Comparison of ENCODE assay signal across 32 mouse cellular contexts in the genomic region with DNA sequence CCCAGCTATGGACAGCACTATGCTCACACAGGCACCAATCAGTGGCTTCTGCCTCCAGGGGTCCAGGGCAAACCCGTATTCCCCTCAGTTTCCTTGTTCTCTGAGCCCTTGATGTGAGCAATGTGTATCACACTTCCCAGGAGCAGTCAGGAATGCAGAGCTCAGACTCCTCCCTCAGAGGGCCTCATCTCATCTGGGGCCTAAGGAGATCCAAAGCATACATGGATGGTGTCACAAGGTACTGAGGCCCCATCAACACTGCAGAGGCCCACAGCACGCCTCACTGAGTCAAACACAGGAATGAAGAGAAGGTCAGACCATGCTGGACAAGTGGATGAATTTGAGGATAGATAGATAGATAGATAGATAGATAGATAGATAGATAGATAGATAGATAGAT. TPM values are rescaled to one million over a fixed set of nuclear protein-coding genes. Genes with fewer than 3 reads are reported as not detected.
DNase-seq lines count a peak whose midpoint lies in the region; ATAC-seq and TF ChIP-seq lines count a peak whose summit lies in the region.
"Had no signal": no experiment of that assay in that cellular context is flagged by ENCODE, and none has a peak within 500 bp of the region (broad histone marks: within the 10 kb centered on the region; RNA-seq: fewer than 3 reads in every experiment).

No protein-coding gene starts in this region.

- H3K4me2 ChIP-seq in intestine, embryonic 16.5 days (ENCODE audit: low read depth, low read length) = no peak overlapping the region
- H3K4me2 ChIP-seq: embryonic facial prominence, embryonic 13.5 days; embryonic facial prominence, embryonic 15.5 days; forebrain, embryonic 12.5 days had no signal

- H3K27ac ChIP-seq in heart, embryonic 10.5 days = no peak overlapping the region
- peak overlapping the region; percentile 7; the same call in 1 of the 2 replicates for H3K27ac ChIP-seq in bone marrow macrophage, adult 2 months (ENCODE audit: insufficient read depth, low read depth, low read length)
- no peak overlapping the region for H3K27ac ChIP-seq in intestine, embryonic 16.5 days (ENCODE audit: low read length)
- H3K27ac ChIP-seq in macrophage = peak overlapping the region; percentile 79; the same call in 1 of the 2 replicates
- H3K27ac ChIP-seq: embryonic facial prominence, embryonic 13.5 days; embryonic facial prominence, embryonic 15.5 days; forebrain, embryonic 10.5 days; forebrain, embryonic 12.5 days had no signal

- 60% methylated on average over 2 of the region's 2 CpGs for WGBS in heart, embryonic 10.5 days
- 51% methylated on average over 2 of the region's 2 CpGs for WGBS in intestine, embryonic 16.5 days
- WGBS in macrophage (ENCODE audit: missing documents) = 100% methylated on average over 2 of the region's 2 CpGs

- peaks cover 9% of the 10 kb centered on the region; the same call in 1 of the 2 replicates for H3K4me1 ChIP-seq in heart, embryonic 10.5 days
- peaks cover 15% of the 10 kb centered on the region for H3K4me1 ChIP-seq in bone marrow macrophage, adult 2 months (ENCODE audit: control insufficient read depth, insufficient read depth, low read length)
- no peaks in the 10 kb centered on the region for H3K4me1 ChIP-seq in intestine, embryonic 16.5 days (ENCODE audit: control insufficient read depth, insufficient read depth, low read length)
- H3K4me1 ChIP-seq: forebrain, embryonic 12.5 days had no signal

- no peak for TF ChIP-seq POLR2A in bone marrow macrophage, adult 2 months (IDR thresholded peaks at IDR 0.05; ENCODE audit: borderline replicate concordance, low read depth, low read length)

- H3K36me3 ChIP-seq in heart, embryonic 10.5 days = no peaks in the 10 kb centered on the region
- H3K36me3 ChIP-seq in intestine, embryonic 16.5 days (ENCODE audit: control insufficient read depth, insufficient read depth, low read length) = no peaks in the 10 kb centered on the region
- H3K36me3 ChIP-seq in macrophage (ENCODE audit: inconsistent target) = no peaks in the 10 kb centered on the region
- H3K36me3 ChIP-seq: embryonic facial prominence, embryonic 13.5 days; embryonic facial prominence, embryonic 15.5 days; forebrain, embryonic 10.5 days; forebrain, embryonic 12.5 days; G1E had no signal

- DNase-seq in heart, adult 11 months = peak; percentile 80
- DNase-seq in heart, embryonic 10.5 days (ENCODE audit: low spot score) = no peak
- DNase-seq in lung, postnatal 4 days = no peak
- no peak for DNase-seq in urinary bladder, postnatal 36 days (ENCODE audit: low spot score in 2 of 2)
- no peak for DNase-seq in T-cell, adult 2 months (ENCODE audit: low spot score)
- DNase-seq: adrenal gland, adult 2 months; adrenal gland, postnatal 10 days; adrenal gland, postnatal 25 days; B cell, adult 2 months; cerebellum, adult 11 months; cerebellum, adult 18-20 months; cerebellum, adult 8-10 months; cerebellum, postnatal 10 days; cerebellum, postnatal 25 days had no signal

- no peak for TF ChIP-seq CTCF in bone marrow macrophage, adult 2 months (IDR thresholded peaks at IDR 0.05; ENCODE audit: low read depth, low read length)

- H3K9me3 ChIP-seq in heart, embryonic 10.5 days = no peaks in the 10 kb centered on the region
- H3K9me3 ChIP-seq in intestine, embryonic 16.5 days (ENCODE audit: control insufficient read depth, low read length) = no peaks in the 10 kb centered on the region
- H3K9me3 ChIP-seq: embryonic facial prominence, embryonic 13.5 days; embryonic facial prominence, embryonic 15.5 days; forebrain, embryonic 10.5 days; forebrain, embryonic 12.5 days; G1E had no signal

- H3K4me3 ChIP-seq in heart, embryonic 10.5 days = no peak overlapping the region
- no peak overlapping the region for H3K4me3 ChIP-seq in bone marrow macrophage, adult 2 months (ENCODE audit: insufficient read depth, low read length)
- no peak overlapping the region for H3K4me3 ChIP-seq in intestine, embryonic 16.5 days (ENCODE audit: low read length)
- H3K4me3 ChIP-seq in macrophage (ENCODE audit: inconsistent target) = no peak overlapping the region
- H3K4me3 ChIP-seq: embryonic facial prominence, embryonic 13.5 days; embryonic facial prominence, embryonic 15.5 days; erythroblast, embryonic 14.5 days; forebrain, embryonic 10.5 days; forebrain, embryonic 12.5 days had no signal

- ATAC-seq in intestine, embryonic 16.5 days = peak; percentile 74
- ATAC-seq: CD4-positive, CD25-positive, alpha-beta regulatory T cell, adult 4 months; forebrain, embryonic 14.5 days; forebrain, embryonic 16.5 days; Patski had no signal

- no peak overlapping the region for H3K9ac ChIP-seq in intestine, embryonic 16.5 days (ENCODE audit: low read depth, low read length)
- H3K9ac ChIP-seq: embryonic facial prominence, embryonic 13.5 days; embryonic facial prominence, embryonic 15.5 days; forebrain, embryonic 12.5 days had no signal

- 0 out of 2 replicates have a peak, but pooled peaks cover 3% of the 10 kb centered on the region for H3K27me3 ChIP-seq in heart, embryonic 10.5 days (ENCODE audit: insufficient read depth, poor library complexity, severe bottlenecking)
- H3K27me3 ChIP-seq in intestine, embryonic 16.5 days (replicated peaks; ENCODE audit: control insufficient read depth, insufficient read depth, low read length) = no peaks in the 10 kb centered on the region
- H3K27me3 ChIP-seq: embryonic facial prominence, embryonic 13.5 days; embryonic facial prominence, embryonic 15.5 days; forebrain, embryonic 12.5 days; Patski had no signal

- H3K79me2 ChIP-seq in macrophage (ENCODE audit: inconsistent target) = no peaks in the 10 kb centered on the region

RNA-seq across cellular contexts. Expression of a gene that starts 7.9 kb away (rescaled TPM):
- 0.17 and 0.21 TPM in 2 replicates for polyA plus RNA-seq in heart, embryonic 10.5 days (2016; fragmentation: Nextera tagmentation; extraction: Ambion mirVana)
- not detected in 2 replicates for polyA plus RNA-seq in bone marrow macrophage, adult 2 months (2012; ENCODE audit: insufficient read depth, insufficient read length, missing spikeins)
- 2.2 and 2.5 TPM in 2 replicates for polyA plus RNA-seq in intestine, embryonic 16.5 days (2015; fragmentation: Nextera tagmentation; extraction: Ambion mirVana)
- total RNA-seq in macrophage (2018; cell fraction: chromatin; rRNA removed) = 1 to 10 TPM in 1 of 26 experiments, not detected in 25; 2.7 TPM
- not detected for total RNA-seq in macrophage (2018; cell fraction: cytosol; rRNA removed)
- not detected for total RNA-seq in macrophage (2018; cell fraction: nucleus; rRNA removed)
- not detected in 3 replicates for polyA plus RNA-seq in macrophage (2018)
- total RNA-seq: CH12.LX had no signal
- polyA plus RNA-seq: CD4-positive, CD25-positive, alpha-beta regulatory T cell, adult 4 months; erythroblast, embryonic 14.5 days; G1E had no signal

RNA-seq across cellular contexts. Expression of a gene that starts 8.9 kb away (rescaled TPM):
- 5.7 and 5.8 TPM in 2 replicates for polyA plus RNA-seq in heart, embryonic 10.5 days (2016; fragmentation: Nextera tagmentation; extraction: Ambion mirVana)
- 51.0 and 55.4 TPM in 2 replicates for polyA plus RNA-seq in bone marrow macrophage, adult 2 months (2012; ENCODE audit: insufficient read depth, insufficient read length, missing spikeins)
- 8.9 and 9.1 TPM in 2 replicates for polyA plus RNA-seq in intestine, embryonic 16.5 days (2015; fragmentation: Nextera tagmentation; extraction: Ambion mirVana)
- total RNA-seq in macrophage (2018; cell fraction: chromatin; rRNA removed) = 1,000 to 10,000 TPM in 2 of 26 experiments, 100 to 1,000 TPM in 24; 306 to 1,284 (median 586) TPM
- total RNA-seq in macrophage (2018; cell fraction: cytosol; rRNA removed) = 10 to 100 TPM; 18.4 to 58.7 (median 33.3) TPM
- 100 to 1,000 TPM in 25 of 26 experiments, 10 to 100 TPM in 1; 84.0 to 553 (median 213) TPM for total RNA-seq in macrophage (2018; cell fraction: nucleus; rRNA removed)
- polyA plus RNA-seq in macrophage (2018) = 46.5 to 54.5 TPM (median 52.0 TPM) in 3 replicates
- polyA plus RNA-seq: erythroblast, embryonic 14.5 days had no signal

RNA-seq across cellular contexts. Expression of a gene that starts 21.9 kb away (rescaled TPM):
- not detected in 2 replicates for polyA plus RNA-seq in heart, embryonic 10.5 days (2016; fragmentation: Nextera tagmentation; extraction: Ambion mirVana)
- polyA plus RNA-seq in bone marrow macrophage, adult 2 months (2012; ENCODE audit: insufficient read depth, insufficient read length, missing spikeins) = not detected in 2 replicates
- polyA plus RNA-seq in intestine, embryonic 16.5 days (2015; fragmentation: Nextera tagmentation; extraction: Ambion mirVana) = not detected in 2 replicates
- total RNA-seq in macrophage (2018; cell fraction: chromatin; rRNA removed) = not detected
- not detected for total RNA-seq in macrophage (2018; cell fraction: cytosol; rRNA removed)
- not detected for total RNA-seq in macrophage (2018; cell fraction: nucleus; rRNA removed)
- polyA plus RNA-seq in macrophage (2018) = not detected in 3 replicates
- total RNA-seq: adrenal gland, adult 2 months; adrenal gland, postnatal 10 days; adrenal gland, postnatal 25 days; adrenal gland, postnatal 4 days; CH12.LX had no signal
- polyA plus RNA-seq: adrenal gland, adult 2 months; cortical plate, adult 2 months; embryonic facial prominence, embryonic 11.5 days; embryonic facial prominence, embryonic 13.5 days; embryonic facial prominence, embryonic 15.5 days; erythroblast, embryonic 14.5 days; forebrain, embryonic 10.5 days; forebrain, embryonic 12.5 days; forebrain, embryonic 14.5 days; forebrain, embryonic 16.5 days; frontal cortex, adult 2 months; G1E; Patski had no signal

Comparison
In these comparisons a context has a peak if more than half of its experiments do, and no peak if none do; other contexts are left out.
1. H3K27ac ChIP-seq: peak in bone marrow macrophage, adult 2 months (single experiment) and macrophage (single experiment); none in heart, embryonic 10.5 days (single experiment) and intestine, embryonic 16.5 days (single experiment).